ENCODE assay signal across 15 mouse cellular contexts in the genomic region with DNA sequence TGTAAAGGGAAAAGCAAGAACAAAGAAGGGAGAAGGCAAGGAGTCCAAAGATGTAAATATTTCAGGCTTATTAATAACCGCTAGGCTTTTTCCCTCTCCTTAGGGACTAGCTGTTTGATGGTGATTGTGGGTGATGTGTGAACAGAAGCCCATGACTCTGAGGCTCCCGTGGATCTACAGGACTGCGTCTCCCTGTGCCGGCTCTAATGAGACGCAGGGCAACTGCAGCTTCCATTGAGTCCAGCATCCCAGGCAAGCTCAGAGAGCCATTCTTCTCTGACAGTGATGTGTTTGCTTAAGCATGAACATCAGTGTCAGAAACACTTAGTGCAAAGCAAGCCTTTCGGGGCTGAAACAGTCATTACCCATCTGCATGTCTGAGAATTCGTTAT.
DNase-seq lines count a peak whose midpoint lies in the region; ATAC-seq lines count a peak whose summit lies in the region.
"Had no signal": no experiment of that assay in that cellular context is flagged by ENCODE, and none has a peak within 500 bp of the region (broad histone marks: within the 10 kb centered on the region; RNA-seq: fewer than 3 reads in every experiment).

No protein-coding gene starts in this region.

- H3K36me3 ChIP-seq in hindbrain, embryonic 12.5 days: no peaks in the 10 kb centered on the region
- no peaks in the 10 kb centered on the region for H3K36me3 ChIP-seq in midbrain, embryonic 14.5 days (ENCODE audit: control insufficient read depth, insufficient read depth, low read length)
- H3K36me3 ChIP-seq: heart, embryonic 15.5 days; liver, embryonic 13.5 days had no signal

- peak overlapping the region; percentile 68; the same call in 1 of the 2 replicates for H3K27ac ChIP-seq in hindbrain, embryonic 12.5 days
- peak overlapping the region; percentile 85 for H3K27ac ChIP-seq in midbrain, embryonic 14.5 days (replicated peaks; ENCODE audit: low read depth, low read length)
- H3K27ac ChIP-seq: heart, embryonic 15.5 days; left cerebral cortex, adult 2 months; liver, embryonic 13.5 days; stomach, postnatal 0 days had no signal

- no peak overlapping the region for H3K4me3 ChIP-seq in hindbrain, embryonic 12.5 days
- H3K4me3 ChIP-seq in midbrain, embryonic 14.5 days (replicated peaks; ENCODE audit: low read depth, low read length): no peak overlapping the region
- H3K4me3 ChIP-seq: heart, embryonic 15.5 days; left cerebral cortex, adult 2 months; liver, embryonic 13.5 days; megakaryocyte, embryonic 14.5 days had no signal

- peak; percentile 79 for ATAC-seq in hindbrain, embryonic 12.5 days (ENCODE audit: low FRiP score)
- ATAC-seq in midbrain, embryonic 14.5 days (ENCODE audit: low FRiP score, low TSS enrichment): peak; percentile 79

- DNase-seq in embryo, embryonic 10 days (ENCODE audit: low spot score): peak; percentile 13
- DNase-seq in embryo, embryonic 9.5 days (ENCODE audit: extremely low spot score): no peak
- DNase-seq in Muller cell, postnatal 12 days (ENCODE audit: inconsistent ontology term): peak; percentile 64
- peak; percentile 79 for DNase-seq in midbrain, embryonic 14.5 days
- DNase-seq in MN1 (ENCODE audit: low spot score): no peak
- DNase-seq in thymus, postnatal 4 days: no peak
- no peak for DNase-seq in ovary, postnatal 14 days (ENCODE audit: low spot score)
- DNase-seq: kidney, adult 9 months; liver, embryonic 13.5 days; thymus, postnatal 36 days had no signal

- no peak overlapping the region for H3K9ac ChIP-seq in hindbrain, embryonic 12.5 days
- H3K9ac ChIP-seq in midbrain, embryonic 14.5 days (replicated peaks; ENCODE audit: low read length): 0 out of 2 replicates have a peak overlapping the region, but pooled peaks have one; percentile 16
- H3K9ac ChIP-seq: heart, embryonic 15.5 days; liver, embryonic 13.5 days had no signal

- H3K27me3 ChIP-seq in hindbrain, embryonic 12.5 days: no peaks in the 10 kb centered on the region
- no peaks in the 10 kb centered on the region for H3K27me3 ChIP-seq in midbrain, embryonic 14.5 days (ENCODE audit: control insufficient read depth, insufficient read depth, low read length)
- H3K27me3 ChIP-seq: heart, embryonic 15.5 days; liver, embryonic 13.5 days had no signal

- H3K4me1 ChIP-seq in hindbrain, embryonic 12.5 days: peaks cover 16% of the 10 kb centered on the region
- H3K4me1 ChIP-seq in midbrain, embryonic 14.5 days (ENCODE audit: control insufficient read depth, insufficient read depth, low read length): peaks cover 11% of the 10 kb centered on the region; the same call in 1 of the 2 replicates
- H3K4me1 ChIP-seq: liver, embryonic 13.5 days had no signal

- WGBS in hindbrain, embryonic 12.5 days: 37% methylated on average over 7 of the region's 7 CpGs
- 18% methylated on average over 7 of the region's 7 CpGs for WGBS in midbrain, embryonic 14.5 days

- no peaks in the 10 kb centered on the region for H3K9me3 ChIP-seq in hindbrain, embryonic 12.5 days (replicated peaks)
- H3K9me3 ChIP-seq in midbrain, embryonic 14.5 days (ENCODE audit: control insufficient read depth, low read length): no peaks in the 10 kb centered on the region
- H3K9me3 ChIP-seq: heart, embryonic 15.5 days; liver, embryonic 13.5 days; megakaryocyte, embryonic 14.5 days had no signal

- no peak overlapping the region for H3K4me2 ChIP-seq in hindbrain, embryonic 12.5 days (replicated peaks)
- H3K4me2 ChIP-seq in midbrain, embryonic 14.5 days (ENCODE audit: low read length): peak overlapping the region; percentile 31
- H3K4me2 ChIP-seq: heart, embryonic 15.5 days; liver, embryonic 13.5 days had no signal

Comparison
In these comparisons a context has a peak if more than half of its experiments do, and no peak if none do; other contexts are left out.
1. DNase-seq: peak in embryo, embryonic 10 days (single experiment), Muller cell, postnatal 12 days (single experiment) and midbrain, embryonic 14.5 days (single experiment); none in embryo, embryonic 9.5 days (single experiment), MN1 (single experiment), thymus, postnatal 4 days (single experiment) and ovary, postnatal 14 days (single experiment).